Mouse (Mus musculus) testis, adult 2 months (tissue): Measurements from ENCODE around the gene Notch1.

ENCODE experiments used
- CTCF ChIP-seq: fragments of 200-500 bp; IDR thresholded peaks from 2 replicates; pipeline ENCODE4 v1.5.1; 2012; ENCODE audit warnings: low read depth, mild to moderate bottlenecking, inconsistent platforms, low read length, moderate library complexity; ENCODE audit not compliant: control insufficient read depth, insufficient read depth, insufficient replicate concordance
- POLR2A ChIP-seq: fragments of 200-500 bp; IDR thresholded peaks from 2 replicates; pipeline ENCODE4 v1.6.1; 2012; ENCODE audit warnings: low read depth, mild to moderate bottlenecking, inconsistent platforms, low read length, moderate library complexity; ENCODE audit not compliant: control insufficient read depth

DNA sequence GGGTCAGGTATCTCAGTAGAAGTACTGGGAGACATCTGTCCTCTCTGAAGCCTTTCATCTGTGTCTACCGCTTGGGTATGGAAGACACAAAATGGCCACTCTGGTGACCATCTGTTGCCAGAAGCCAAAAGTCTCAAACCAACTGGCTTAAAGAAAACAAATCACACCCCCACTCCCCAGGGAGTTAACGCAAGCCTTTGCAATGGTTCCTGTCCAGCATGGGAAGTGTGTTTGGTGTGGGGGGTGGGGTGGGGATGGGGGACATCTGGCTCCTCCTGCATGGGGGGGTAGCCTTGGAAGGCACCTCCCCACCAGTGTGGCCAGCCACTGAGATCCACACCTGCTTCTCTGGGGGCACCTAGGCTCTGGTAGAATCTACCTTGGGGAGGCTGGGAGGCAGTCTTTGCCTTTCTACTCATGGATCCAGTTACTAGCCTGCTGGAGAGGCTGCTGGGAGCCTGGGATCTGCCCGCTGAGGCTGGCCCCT lies 29.6 kb downstream of the Notch1 start:
- TF ChIP-seq CTCF = no peak
- no peak for TF ChIP-seq POLR2A
